Mouse (Mus musculus) left cerebral cortex, adult 9 months (tissue): ENCODE data around the gene Dctn1.
"Not testable (repeated sequence)": the region's sequence is repeated elsewhere in the genome, so short reads cannot be mapped to it uniquely, and the experiment has no call there.

Experiments
- DNase-seq, 2 experiments: peaks; one replicate each; pipeline ENCODE4 v3.0.0; 2022; ENCODE audit warnings: low spot score in 2 of 2

Gene Dctn1

GRCm38 (mm10) chr6:83136291-83136880, 29.3 kb upstream of the Dctn1 start:
- no peak for DNase-seq

- DNase-seq, result no peak
These were observed 28.7 kb upstream of the Dctn1 start for GRCm38 (mm10) chr6:83136881-83137575.

GRCm38 (mm10) chr6:83137576-83137950, 28.2 kb upstream of the Dctn1 start:
- DNase-seq, result peak; percentile 69 to 79

- no peak for DNase-seq
These were observed 27.7 kb upstream of the Dctn1 start for GRCm38 (mm10) chr6:83138056-83138455.

GRCm38 (mm10) chr6:83140044-83140443, 25.7 kb upstream of the Dctn1 start:
- DNase-seq, result no peak

GRCm38 (mm10) chr6:83141636-83142035, 24.1 kb upstream of the Dctn1 start:
- DNase-seq, result no peak

GRCm38 (mm10) chr6:83142211-83142731, 23.4 kb upstream of the Dctn1 start:
- peak in 1 of 2 experiments; percentile 72 for DNase-seq

GRCm38 (mm10) chr6:83142886-83143285, 22.8 kb upstream of the Dctn1 start:
- DNase-seq, result peak in 1 of 2 experiments; percentile 62

- no peak for DNase-seq
These were observed 20.5 kb upstream of the Dctn1 start for GRCm38 (mm10) chr6:83145209-83145608.

- DNase-seq, result no peak
These were observed 19.9 kb upstream of the Dctn1 start for GRCm38 (mm10) chr6:83145805-83146204.

- DNase-seq, result no peak
These were observed 18.4 kb upstream of the Dctn1 start for GRCm38 (mm10) chr6:83147280-83147679.

- DNase-seq, result no peak
These were observed 14.0 kb upstream of the Dctn1 start for GRCm38 (mm10) chr6:83151721-83152120.

GRCm38 (mm10) chr6:83153038-83153437, 12.7 kb upstream of the Dctn1 start:
- no peak for DNase-seq

- DNase-seq, result no peak
These were observed 12.2 kb upstream of the Dctn1 start for GRCm38 (mm10) chr6:83153485-83153884.

GRCm38 (mm10) chr6:83155552-83156238, 10.0 kb upstream of the Dctn1 start:
- DNase-seq, result no peak

- peak in 1 of 2 experiments; percentile 76 for DNase-seq
These were observed 9.4 kb upstream of the Dctn1 start, which contains the start of the genes Wdr54 and 1700003E16Rik for GRCm38 (mm10) chr6:83156259-83156684. Wdr54 (minus strand) TSS chr6:83156397. 1700003E16Rik (plus strand) TSS chr6:83156404.

GRCm38 (mm10) chr6:83159456-83159855, 6.3 kb upstream of the Dctn1 start:
- DNase-seq, result not testable (repeated sequence)

- no peak for DNase-seq
These were observed 4.3 kb upstream of the Dctn1 start for GRCm38 (mm10) chr6:83161442-83161841.

- DNase-seq, result no peak
These were observed 3.6 kb upstream of the Dctn1 start for GRCm38 (mm10) chr6:83161921-83162641.

GRCm38 (mm10) chr6:83162701-83163100, 3.0 kb upstream of the Dctn1 start:
- peak in 1 of 2 experiments; percentile 61 for DNase-seq

- DNase-seq, result no peak
These were observed 604 bp upstream of the Dctn1 start for GRCm38 (mm10) chr6:83165026-83165606.
